Mouse (Mus musculus): ENCODE data around the gene Znrf1. TPM values are rescaled to one million over a fixed set of nuclear protein-coding genes. Genes with fewer than 3 reads are reported as not detected.

Gene Znrf1
- polyA plus RNA-seq, 1 experiment from 2014 or later: 106 TPM

- Histone ChIP-seq H3K4me3 (no peak overlapping the region), H3K4me2 (no peak overlapping the region), H3K27ac (no peak overlapping the region), H3K27me3 (replicated peaks) (no peaks in the 10 kb centered on the region), H3K9ac (no peak overlapping the region), H3K9me3 (no peaks in the 10 kb centered on the region), H3K4me1 (peaks cover 8% of the 10 kb centered on the region; the same call in 1 of the 2 replicates), H3K36me3 (replicated peaks) (0 out of 2 replicates have a peak, but pooled peaks cover 6% of the 10 kb centered on the region)
- ATAC-seq (replicated peaks): no peak
- 94% methylated on average over 6 of the region's 6 CpGs for WGBS
These were observed 79.1 kb downstream of the Znrf1 start for GRCm38 (mm10) chr8:111614786-111615701.

- Histone ChIP-seq H3K9ac (no peak overlapping the region), H3K4me2 (no peak overlapping the region), H3K4me3 (no peak overlapping the region), H3K9me3 (no peaks in the 10 kb centered on the region), H3K36me3 (replicated peaks) (no peaks in the 10 kb centered on the region), H3K27me3 (replicated peaks) (no peaks in the 10 kb centered on the region), H3K4me1 (peaks cover 13% of the 10 kb centered on the region; the same call in 1 of the 2 replicates), H3K27ac (no peak overlapping the region)
- ATAC-seq (replicated peaks): no peak
- WGBS: 51% methylated on average over 6 of the region's 6 CpGs
These were observed 81.9 kb downstream of the Znrf1 start for GRCm38 (mm10) chr8:111617812-111618211.

- Histone ChIP-seq H3K4me3 (no peak overlapping the region), H3K27me3 (replicated peaks) (no peaks in the 10 kb centered on the region), H3K27ac (no peak overlapping the region), H3K36me3 (replicated peaks) (no peaks in the 10 kb centered on the region), H3K4me1 (peaks cover 13% of the 10 kb centered on the region; the same call in 1 of the 2 replicates), H3K4me2 (no peak overlapping the region), H3K9me3 (no peaks in the 10 kb centered on the region), H3K9ac (no peak overlapping the region)
- WGBS: 93% methylated on average over 4 of the region's 4 CpGs
- no peak for ATAC-seq (replicated peaks)
These were observed 82.4 kb downstream of the Znrf1 start for GRCm38 (mm10) chr8:111618273-111618672.

- Histone ChIP-seq H3K27me3 (replicated peaks) (no peaks in the 10 kb centered on the region), H3K4me3 (no peak overlapping the region), H3K4me2 (no peak overlapping the region), H3K36me3 (replicated peaks) (no peaks in the 10 kb centered on the region), H3K9ac (no peak overlapping the region), H3K9me3 (no peaks in the 10 kb centered on the region), H3K4me1 (peaks cover 13% of the 10 kb centered on the region; the same call in 1 of the 2 replicates), H3K27ac (no peak overlapping the region)
- WGBS: 67% methylated on average over 1 of the region's 1 CpGs
- no peak for ATAC-seq (replicated peaks)
These were observed 84.0 kb downstream of the Znrf1 start for GRCm38 (mm10) chr8:111619936-111620335.

GRCm38 (mm10) chr8:111622104-111622503, 86.2 kb downstream of the Znrf1 start:
- no peak overlapping the region for H3K4me3 ChIP-seq
- no peak overlapping the region for H3K9ac ChIP-seq
- ATAC-seq (replicated peaks): no peak
- H3K4me2 ChIP-seq: no peak overlapping the region
- H3K36me3 ChIP-seq (replicated peaks): no peaks in the 10 kb centered on the region
- H3K27me3 ChIP-seq (replicated peaks): no peaks in the 10 kb centered on the region
- H3K4me1 ChIP-seq: 0 out of 2 replicates have a peak, but pooled peaks cover 6% of the 10 kb centered on the region
- 0 out of 2 replicates have a peak overlapping the region, but pooled peaks have one; percentile 42 for H3K27ac ChIP-seq
- H3K9me3 ChIP-seq: no peaks in the 10 kb centered on the region
- 70% methylated on average over 3 of the region's 3 CpGs for WGBS

- H3K27me3 ChIP-seq (replicated peaks): no peaks in the 10 kb centered on the region
- H3K4me3 ChIP-seq: no peak overlapping the region
- 0 out of 2 replicates have a peak, but pooled peaks cover 6% of the 10 kb centered on the region for H3K4me1 ChIP-seq
- H3K36me3 ChIP-seq (replicated peaks): no peaks in the 10 kb centered on the region
- no peaks in the 10 kb centered on the region for H3K9me3 ChIP-seq
- 69% methylated on average over 10 of the region's 10 CpGs for WGBS
- H3K4me2 ChIP-seq: no peak overlapping the region
- H3K27ac ChIP-seq: 0 out of 2 replicates have a peak overlapping the region, but pooled peaks have one; percentile 42
- no peak for ATAC-seq (replicated peaks)
- H3K9ac ChIP-seq: no peak overlapping the region
These were observed 86.7 kb downstream of the Znrf1 start for GRCm38 (mm10) chr8:111622553-111622952.

- no peak overlapping the region for H3K27ac ChIP-seq
- WGBS: 84% methylated on average over 12 of the region's 12 CpGs
- no peak overlapping the region for H3K9ac ChIP-seq
- no peaks in the 10 kb centered on the region for H3K36me3 ChIP-seq (replicated peaks)
- no peaks in the 10 kb centered on the region for H3K27me3 ChIP-seq (replicated peaks)
- ATAC-seq (replicated peaks): no peak; the same call in 1 of the 2 replicates
- no peak overlapping the region for H3K4me3 ChIP-seq
- no peak overlapping the region for H3K4me2 ChIP-seq
- 0 out of 2 replicates have a peak, but pooled peaks cover 6% of the 10 kb centered on the region for H3K4me1 ChIP-seq
- no peaks in the 10 kb centered on the region for H3K9me3 ChIP-seq
These were observed 88.4 kb downstream of the Znrf1 start for GRCm38 (mm10) chr8:111624081-111624852.

GRCm38 (mm10) chr8:111624853-111625221, 88.9 kb downstream of the Znrf1 start:
- H3K4me3 ChIP-seq: no peak overlapping the region
- no peaks in the 10 kb centered on the region for H3K9me3 ChIP-seq
- H3K9ac ChIP-seq: no peak overlapping the region
- no peak overlapping the region for H3K27ac ChIP-seq
- no peaks in the 10 kb centered on the region for H3K36me3 ChIP-seq (replicated peaks)
- WGBS: 90% methylated on average over 10 of the region's 10 CpGs
- H3K4me1 ChIP-seq: peaks cover 9% of the 10 kb centered on the region; the same call in 1 of the 2 replicates
- no peaks in the 10 kb centered on the region for H3K27me3 ChIP-seq (replicated peaks)
- H3K4me2 ChIP-seq: no peak overlapping the region
- ATAC-seq (replicated peaks): no peak

GRCm38 (mm10) chr8:111625694-111626527, 90.0 kb downstream of the Znrf1 start:
- Histone ChIP-seq H3K9me3 (no peaks in the 10 kb centered on the region), H3K36me3 (replicated peaks) (no peaks in the 10 kb centered on the region), H3K9ac (no peak overlapping the region), H3K27ac (no peak overlapping the region), H3K4me3 (no peak overlapping the region), H3K4me1 (peaks cover 12% of the 10 kb centered on the region; the same call in 1 of the 2 replicates), H3K4me2 (no peak overlapping the region), H3K27me3 (replicated peaks) (no peaks in the 10 kb centered on the region)
- 31% methylated on average over 6 of the region's 6 CpGs for WGBS
- ATAC-seq (replicated peaks): no peak

- Histone ChIP-seq H3K4me1 (peaks cover 11% of the 10 kb centered on the region; the same call in 1 of the 2 replicates), H3K27ac (no peak overlapping the region), H3K4me3 (no peak overlapping the region), H3K36me3 (replicated peaks) (no peaks in the 10 kb centered on the region), H3K4me2 (no peak overlapping the region), H3K9ac (no peak overlapping the region), H3K9me3 (no peaks in the 10 kb centered on the region), H3K27me3 (replicated peaks) (no peaks in the 10 kb centered on the region)
- 75% methylated on average over 8 of the region's 8 CpGs for WGBS
- ATAC-seq (replicated peaks): no peak
These were observed 90.6 kb downstream of the Znrf1 start for GRCm38 (mm10) chr8:111626528-111626820.

- Histone ChIP-seq H3K9ac (no peak overlapping the region), H3K9me3 (no peaks in the 10 kb centered on the region), H3K4me3 (no peak overlapping the region), H3K4me2 (no peak overlapping the region), H3K4me1 (peaks cover 6% of the 10 kb centered on the region; the same call in 1 of the 2 replicates), H3K36me3 (replicated peaks) (no peaks in the 10 kb centered on the region), H3K27me3 (replicated peaks) (no peaks in the 10 kb centered on the region), H3K27ac (no peak overlapping the region)
- WGBS: 95% methylated on average over 14 of the region's 14 CpGs
- ATAC-seq (replicated peaks): no peak
These were observed 91.0 kb downstream of the Znrf1 start for GRCm38 (mm10) chr8:111626933-111627332.
